Mouse (Mus musculus) stomach, postnatal 0 days (tissue): ENCODE data around the gene Wipf1. TPM values are rescaled to one million over a fixed set of nuclear protein-coding genes. Genes with fewer than 3 reads are reported as not detected.

Experiments
- ATAC-seq: fragments of 200-750 bp; cut with Nextera tagmentation; 2 replicates; pipeline ENCODE4 v1.8.0; 2017; ENCODE audit not compliant: low FRiP score, low TSS enrichment
- DNase-seq: peaks from one replicate; pipeline ENCODE4 v3.0.0-alpha.2; 2016; ENCODE audit warnings: low spot score
- H3K27ac ChIP-seq: fragments of 300-500 bp; sonication (generic); replicated peaks from 2 replicates; pipeline ENCODE4 v1.5.1; 2014; ENCODE audit warnings: mild to moderate bottlenecking, control low read depth
- H3K27me3 ChIP-seq: fragments of 300-500 bp; sonication (generic); 2 replicates; pipeline ENCODE4 v1.6.1; 2014; ENCODE audit warnings: low read length; ENCODE audit not compliant: control insufficient read depth, insufficient read depth
- H3K36me3 ChIP-seq: fragments of 300-500 bp; sonication (generic); 2 replicates; pipeline ENCODE4 v1.6.1; 2014; ENCODE audit warnings: low read length, mixed read lengths; ENCODE audit not compliant: control insufficient read depth, insufficient read depth
- H3K4me1 ChIP-seq: fragments of 300-500 bp; sonication (generic); replicated peaks from 2 replicates; pipeline ENCODE4 v1.6.1; 2014; ENCODE audit warnings: antibody characterized with exemption; ENCODE audit not compliant: control insufficient read depth, insufficient read depth
- H3K4me2 ChIP-seq: fragments of 300-500 bp; sonication (generic); replicated peaks from 2 replicates; pipeline ENCODE4 v1.6.1; 2014; ENCODE audit warnings: low read depth, mild to moderate bottlenecking, control low read depth, moderate library complexity
- H3K4me3 ChIP-seq: fragments of 300-500 bp; sonication (generic); 2 replicates; pipeline ENCODE4 v1.5.1; 2014; ENCODE audit warnings: low read depth, low read length, control low read depth
- H3K9ac ChIP-seq: fragments of 300-500 bp; sonication (generic); 2 replicates; pipeline ENCODE4 v1.6.1; 2014; ENCODE audit warnings: mild to moderate bottlenecking, low read length, control low read depth, mixed read lengths
- H3K9me3 ChIP-seq: fragments of 300-500 bp; sonication (generic); 2 replicates; pipeline ENCODE4 v1.6.1; 2016; ENCODE audit warnings: low read length; ENCODE audit not compliant: control insufficient read depth
- CTCF ChIP-seq: IDR thresholded peaks from 2 replicates; pipeline ENCODE4 v1.5.1; 2016; ENCODE audit warnings: antibody characterized with exemption, low read depth, mild to moderate bottlenecking, moderate library complexity
- EP300 ChIP-seq: optimal IDR thresholded peaks from 2 replicates; pipeline ENCODE3; 2016; ENCODE audit warnings: antibody characterized with exemption
- WGBS: fragments of 180-500 bp; shearing (Covaris S2); extraction: QIAGEN DNeasy Blood & Tissue Kit; methylation state at CpG from one replicate; pipeline ENCODE4 v1.1.7; 2014; 5-methylcytosine and 5-hydroxymethylcytosine counted together
- polyA plus RNA-seq: library from polyadenylated mRNA; unstranded; fragments of >200 nt; fragmentation: Nextera tagmentation; extraction: Ambion mirVana; gene quantifications from 2 replicates; pipeline ENCODE4 v1.2.1, GENCODE M21; 2015

The Wipf1 gene
- polyA plus RNA-seq, 1 experiment from 2014 or later: 3.3 TPM

DNA sequence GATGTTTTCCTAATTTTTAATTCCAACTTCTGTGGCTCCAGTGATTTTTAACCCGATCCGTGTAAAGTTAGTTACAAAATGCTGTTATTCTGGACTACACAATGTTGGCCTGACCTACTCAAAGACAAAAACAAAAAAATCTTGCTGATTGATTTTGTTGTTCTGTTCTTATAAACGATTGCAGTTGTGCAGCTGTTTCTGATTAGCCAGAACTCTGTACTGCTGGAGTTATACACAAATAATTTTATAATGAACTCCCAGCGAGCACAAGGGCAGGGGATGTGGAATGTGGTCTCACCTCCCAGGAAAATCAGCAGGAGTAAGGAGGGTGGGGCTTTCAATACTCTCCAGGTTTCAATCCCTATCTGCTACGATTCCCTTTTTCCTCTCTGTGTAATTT is 10.6 kb downstream of the Wipf1 start:
- no peaks in the 10 kb centered on the region for H3K36me3 ChIP-seq
- no peaks in the 10 kb centered on the region for H3K27me3 ChIP-seq
- H3K4me2 ChIP-seq: no peak overlapping the region
- no peaks in the 10 kb centered on the region for H3K9me3 ChIP-seq
- DNase-seq: no peak
- no peak overlapping the region for H3K4me3 ChIP-seq
- 71% methylated on average over 5 of the region's 5 CpGs for WGBS
- peaks cover 2% of the 10 kb centered on the region; the same call in 1 of the 2 replicates for H3K4me1 ChIP-seq
- no peak for ATAC-seq
- TF ChIP-seq CTCF: no peak
- no peak for TF ChIP-seq EP300
- no peak overlapping the region for H3K9ac ChIP-seq
- no peak overlapping the region for H3K27ac ChIP-seq

DNA sequence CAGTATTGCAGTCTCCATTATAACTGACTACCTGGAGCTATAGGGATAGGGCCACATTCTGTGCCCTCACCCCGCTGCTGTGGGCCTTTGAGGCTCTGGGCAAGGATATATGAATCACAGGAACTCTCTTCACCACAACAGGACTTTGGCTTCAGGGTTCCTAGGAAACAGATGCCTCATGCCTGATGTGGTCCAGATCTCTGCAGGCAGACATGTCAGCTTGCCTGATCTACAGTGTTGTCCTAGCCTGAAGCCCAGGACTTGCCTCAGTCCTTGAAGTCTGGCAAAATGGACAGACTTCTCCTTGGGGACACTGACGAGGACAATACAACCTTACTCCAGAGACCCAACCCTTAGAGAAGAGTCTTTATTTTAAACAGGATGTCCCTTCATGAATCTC is 11.2 kb downstream of the Wipf1 start:
- peaks cover 2% of the 10 kb centered on the region; the same call in 1 of the 2 replicates for H3K4me1 ChIP-seq
- H3K4me2 ChIP-seq: no peak overlapping the region
- WGBS: 86% methylated on average over 2 of the region's 2 CpGs
- TF ChIP-seq CTCF (no peak), EP300 (no peak)
- ATAC-seq (no peak), DNase-seq (no peak)
- no peaks in the 10 kb centered on the region for H3K27me3 ChIP-seq
- H3K4me3 ChIP-seq: no peak overlapping the region
- H3K9ac ChIP-seq: no peak overlapping the region
- no peaks in the 10 kb centered on the region for H3K9me3 ChIP-seq
- no peak overlapping the region for H3K27ac ChIP-seq
- no peaks in the 10 kb centered on the region for H3K36me3 ChIP-seq

GRCm38 (mm10) chr2:73514178-73514577 is 15.4 kb downstream of the Wipf1 start:
- DNase-seq (no peak), ATAC-seq (no peak)
- no peak overlapping the region for H3K9ac ChIP-seq
- H3K4me3 ChIP-seq: no peak overlapping the region
- TF ChIP-seq EP300 (no peak), CTCF (no peak)
- H3K27ac ChIP-seq: no peak overlapping the region
- H3K9me3 ChIP-seq: no peaks in the 10 kb centered on the region
- H3K4me1 ChIP-seq: no peaks in the 10 kb centered on the region
- 88% methylated on average over 6 of the region's 6 CpGs for WGBS
- no peak overlapping the region for H3K4me2 ChIP-seq
- no peaks in the 10 kb centered on the region for H3K36me3 ChIP-seq
- H3K27me3 ChIP-seq: no peaks in the 10 kb centered on the region

- no peaks in the 10 kb centered on the region for H3K9me3 ChIP-seq
- no peaks in the 10 kb centered on the region for H3K4me1 ChIP-seq
- H3K4me3 ChIP-seq: no peak overlapping the region
- H3K36me3 ChIP-seq: no peaks in the 10 kb centered on the region
- no peak overlapping the region for H3K9ac ChIP-seq
- no peak overlapping the region for H3K27ac ChIP-seq
- H3K4me2 ChIP-seq: no peak overlapping the region
- H3K27me3 ChIP-seq: no peaks in the 10 kb centered on the region
- no peak for TF ChIP-seq CTCF
- TF ChIP-seq EP300: no peak
- ATAC-seq: no peak
- 87% methylated on average over 2 of the region's 2 CpGs for WGBS
- DNase-seq: no peak
These were observed 16.3 kb downstream of the Wipf1 start for GRCm38 (mm10) chr2:73513204-73513749.

DNA sequence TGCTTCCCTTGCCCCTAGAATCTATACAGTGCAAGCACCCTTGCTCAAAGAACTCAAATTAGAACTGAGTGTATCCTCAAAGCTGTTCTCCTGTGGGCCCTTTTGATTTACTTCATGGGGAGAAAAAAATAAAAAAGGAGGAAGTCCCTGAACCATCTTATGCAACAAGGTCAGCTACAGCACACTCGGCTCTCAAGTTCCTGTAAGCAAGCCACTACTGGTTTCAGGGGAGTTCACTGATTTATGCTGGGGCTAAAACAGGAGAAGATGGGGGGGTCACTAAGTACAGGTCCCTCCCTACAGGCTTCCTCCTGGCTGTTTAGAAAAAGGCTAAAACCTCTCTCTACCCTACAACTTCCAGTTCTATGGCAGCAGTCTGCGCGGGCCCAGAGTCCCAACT is 17.5 kb downstream of the Wipf1 start:
- WGBS: 66% methylated on average over 3 of the region's 3 CpGs
- no peak overlapping the region for H3K4me2 ChIP-seq
- H3K9me3 ChIP-seq: no peaks in the 10 kb centered on the region
- no peaks in the 10 kb centered on the region for H3K4me1 ChIP-seq
- H3K36me3 ChIP-seq: no peaks in the 10 kb centered on the region
- no peak overlapping the region; the same call in 1 of the 2 replicates for H3K27ac ChIP-seq
- ATAC-seq (no peak), DNase-seq (no peak)
- TF ChIP-seq CTCF: no peak
- no peak for TF ChIP-seq EP300
- no peak overlapping the region for H3K4me3 ChIP-seq
- no peak overlapping the region for H3K9ac ChIP-seq
- no peaks in the 10 kb centered on the region for H3K27me3 ChIP-seq

GRCm38 (mm10) chr2:73510731-73511360 is 18.7 kb downstream of the Wipf1 start:
- no peak for TF ChIP-seq EP300
- no peak for TF ChIP-seq CTCF
- Histone ChIP-seq H3K4me2 (no peak overlapping the region), H3K9me3 (no peaks in the 10 kb centered on the region), H3K27ac (no peak overlapping the region), H3K4me1 (no peaks in the 10 kb centered on the region), H3K27me3 (no peaks in the 10 kb centered on the region), H3K9ac (no peak overlapping the region), H3K36me3 (no peaks in the 10 kb centered on the region), H3K4me3 (no peak overlapping the region)
- DNase-seq: no peak
- 61% methylated on average over 7 of the region's 7 CpGs for WGBS
- ATAC-seq: no peak
